Mouse (Mus musculus): ENCODE data around the gene C130026I21Rik.
"Not testable (repeated sequence)": the region's sequence is repeated elsewhere in the genome, so short reads cannot be mapped to it uniquely, and the experiment has no call there.

C130026I21Rik gene

DNA sequence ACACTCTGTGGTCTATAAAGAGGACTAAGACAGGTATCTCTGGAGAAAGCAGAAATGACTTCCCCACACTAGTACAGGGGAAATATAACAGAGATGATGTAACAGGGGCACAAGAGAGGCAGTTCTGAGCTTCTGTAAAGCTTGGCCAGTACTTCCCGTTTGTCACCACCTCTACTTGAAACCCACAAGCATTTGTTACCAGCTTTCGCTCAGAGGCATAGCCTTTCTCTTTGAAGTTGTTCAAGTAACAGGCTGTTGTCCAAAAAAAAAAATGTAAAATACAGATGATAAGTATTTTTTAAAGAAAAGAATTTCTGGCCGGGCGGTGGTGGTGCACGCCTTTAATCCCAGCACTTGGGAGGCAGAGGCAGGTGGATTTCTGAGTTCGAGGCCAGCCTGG is 236.8 kb downstream of the C130026I21Rik start:
- DNase-seq (ENCODE audit: low read depth, low spot score): not testable (repeated sequence)

DNA sequence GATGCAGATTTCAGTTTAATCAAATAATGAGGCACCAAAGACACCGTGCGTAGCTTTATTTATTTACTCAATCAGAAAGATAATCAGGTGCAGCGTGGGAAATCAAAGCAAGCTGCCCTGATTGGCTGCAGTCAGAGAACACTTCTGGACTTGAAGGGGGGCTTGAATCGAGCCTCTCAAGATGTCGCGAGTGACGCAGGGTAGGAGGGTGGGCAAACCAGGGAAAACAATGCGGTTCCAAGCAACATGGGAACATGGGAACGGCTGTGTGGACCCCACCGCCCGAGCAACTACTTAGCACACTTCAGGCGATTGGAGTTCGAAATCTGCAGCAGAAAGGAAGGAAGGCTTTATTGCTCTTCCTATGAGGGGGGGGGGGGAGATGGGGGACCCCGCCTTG is 240.2 kb downstream of the C130026I21Rik start:
- not testable (repeated sequence) for DNase-seq (ENCODE audit: low read depth, low spot score)

DNA sequence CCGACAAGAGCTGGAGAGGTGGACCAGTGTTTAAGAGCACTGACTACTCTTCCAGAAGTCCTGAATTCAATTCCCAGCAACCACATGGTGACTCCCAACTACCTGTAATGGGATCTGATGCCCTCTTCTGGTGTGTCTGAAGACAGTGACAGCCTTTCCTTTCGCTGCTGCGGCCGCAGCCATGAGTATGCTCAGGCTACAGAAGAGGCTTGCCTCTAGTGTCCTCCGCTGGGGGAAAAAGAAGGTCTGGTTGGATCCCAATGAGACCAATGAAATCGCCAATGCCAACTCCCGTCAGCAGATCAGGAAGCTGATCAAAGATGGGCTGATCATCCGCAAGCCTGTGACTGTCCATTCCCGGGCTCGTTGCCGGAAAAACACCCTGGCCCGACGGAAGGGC is 258.4 kb downstream of the C130026I21Rik start:
- DNase-seq (ENCODE audit: low read depth, low spot score): not testable (repeated sequence)

DNA sequence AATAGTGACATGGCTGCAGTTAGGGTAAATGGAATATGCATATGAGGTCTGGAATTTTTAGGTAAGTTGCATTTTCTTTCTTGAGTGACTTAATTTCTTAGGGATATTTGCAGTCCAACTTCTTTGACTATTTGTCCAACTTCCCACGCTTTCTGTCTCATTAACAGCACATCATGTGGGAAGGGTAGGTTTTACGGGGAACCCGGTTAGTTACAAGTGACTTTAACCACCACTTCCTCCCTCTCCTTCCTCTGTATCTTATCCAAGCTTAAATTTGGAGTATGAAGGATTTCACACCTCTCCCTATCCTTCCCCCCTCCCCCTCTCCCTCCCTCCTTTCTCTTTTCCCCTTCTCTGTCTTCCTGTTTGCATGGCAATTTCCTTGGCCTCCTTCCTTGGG is 259.4 kb downstream of the C130026I21Rik start:
- not testable (repeated sequence) for DNase-seq (ENCODE audit: low read depth, low spot score)

DNA sequence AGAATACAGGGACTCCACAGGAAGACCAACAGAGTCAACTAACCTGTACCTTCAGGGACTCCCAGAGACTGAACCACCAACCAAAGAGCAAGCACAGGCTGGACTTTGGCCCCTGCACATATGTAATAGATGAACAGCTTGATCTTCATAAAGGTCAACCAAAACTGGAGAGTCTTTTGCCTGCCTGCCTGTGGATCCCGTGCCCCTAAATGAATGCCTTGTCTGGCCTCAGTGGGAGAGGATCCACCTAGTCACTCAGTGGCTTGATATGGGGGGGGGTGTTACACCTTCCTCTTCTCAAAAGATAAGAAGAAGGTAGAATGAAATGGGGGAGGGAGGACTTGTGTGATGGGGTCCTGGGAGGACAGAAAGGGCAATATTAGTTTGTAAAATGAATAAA is 262.6 kb downstream of the C130026I21Rik start:
- not testable (repeated sequence) for DNase-seq (ENCODE audit: low read depth, low spot score)

DNA sequence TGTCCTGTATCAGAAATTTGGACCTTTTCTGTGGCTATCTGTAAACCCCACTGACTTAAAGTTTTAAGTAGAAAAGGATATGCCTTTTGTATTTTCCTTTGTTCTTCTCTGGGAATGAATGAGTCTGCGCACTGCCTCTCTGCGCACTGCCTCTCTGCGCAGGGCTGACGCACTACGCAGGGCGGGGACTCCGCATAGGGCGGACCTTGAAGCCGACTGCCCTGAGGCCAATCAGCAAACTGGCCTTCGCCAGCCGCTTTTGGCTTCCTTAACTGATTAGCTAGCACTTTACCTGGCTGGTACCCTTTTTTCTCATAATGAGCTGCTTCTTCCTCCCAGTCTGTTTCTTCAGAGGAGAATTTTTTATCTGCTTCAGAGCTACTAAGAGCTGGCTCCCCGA is 271.1 kb downstream of the C130026I21Rik start:
- not testable (repeated sequence) for DNase-seq (ENCODE audit: low read depth, low spot score)

DNA sequence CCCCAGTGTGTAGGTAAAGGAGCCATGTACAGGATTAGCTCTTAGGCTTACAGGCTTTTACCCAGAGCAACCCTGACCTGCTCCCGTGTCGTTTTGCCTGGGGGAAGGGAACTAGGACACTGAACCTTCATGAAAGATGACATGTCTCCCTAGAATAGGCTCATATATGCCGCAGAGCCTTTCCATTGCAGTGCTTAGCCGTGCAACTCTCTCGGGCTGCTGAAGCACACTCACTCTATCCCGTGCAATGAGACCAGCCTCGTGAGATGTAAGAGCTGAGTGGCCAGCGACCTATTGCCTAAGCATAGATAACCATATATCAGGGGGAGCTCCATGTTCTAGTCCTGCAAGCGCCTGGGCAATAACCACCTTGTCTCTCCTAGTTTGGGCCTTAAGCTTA is 274.1 kb downstream of the C130026I21Rik start:
- not testable (repeated sequence) for DNase-seq (ENCODE audit: low read depth, low spot score)

DNA sequence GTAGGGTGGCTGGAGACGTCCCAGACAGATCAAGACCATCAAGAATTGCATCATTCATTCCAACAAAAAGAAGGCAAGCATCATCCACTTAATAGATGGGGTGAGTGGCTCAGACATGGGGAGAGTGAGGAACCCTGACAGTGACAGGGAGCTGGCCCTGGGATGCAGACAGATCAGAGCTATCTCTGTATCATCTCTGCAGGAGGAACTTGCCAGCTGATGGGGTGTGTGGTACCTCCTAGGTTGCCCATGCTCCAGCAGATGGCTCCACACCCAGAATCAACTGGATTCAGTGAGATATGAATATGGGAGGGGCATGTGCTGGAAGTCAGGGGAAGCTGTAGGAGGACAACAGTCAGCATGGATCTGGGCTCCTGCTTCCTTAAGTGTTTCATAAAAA is 275.9 kb downstream of the C130026I21Rik start:
- DNase-seq (ENCODE audit: low read depth, low spot score): not testable (repeated sequence)

DNA sequence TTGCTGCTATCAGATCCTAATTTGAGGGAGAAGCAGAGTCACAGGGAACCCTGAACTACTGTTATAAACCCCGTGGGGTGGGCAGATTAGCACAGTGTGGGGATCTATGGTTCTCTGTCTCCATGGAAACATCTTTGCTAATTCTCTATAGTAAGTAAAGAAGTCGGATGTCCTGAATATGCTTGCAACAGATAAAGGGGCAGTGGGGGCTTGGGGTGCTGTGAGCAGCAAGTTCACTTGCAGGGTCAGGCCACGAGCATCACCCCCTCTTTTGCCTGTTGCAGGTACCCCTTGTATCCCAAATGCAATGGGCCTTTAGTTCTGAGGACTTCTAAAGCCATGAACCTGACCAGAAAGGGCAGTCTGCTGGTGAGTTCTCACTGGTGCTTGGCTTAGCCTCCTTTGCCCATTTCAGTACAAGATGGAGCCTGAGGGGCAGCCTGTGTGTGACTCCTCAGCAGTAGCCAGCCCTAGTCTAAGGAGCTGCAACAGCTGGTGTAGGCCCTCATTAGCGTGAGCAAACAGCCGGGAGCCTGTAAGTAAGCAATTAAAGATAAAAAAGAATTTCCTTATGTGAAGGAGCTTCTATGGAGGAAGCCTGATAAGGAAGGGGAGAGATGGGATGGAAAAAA is 276.6 kb downstream of the C130026I21Rik start:
- not testable (repeated sequence) for DNase-seq (ENCODE audit: low read depth, low spot score)

DNA sequence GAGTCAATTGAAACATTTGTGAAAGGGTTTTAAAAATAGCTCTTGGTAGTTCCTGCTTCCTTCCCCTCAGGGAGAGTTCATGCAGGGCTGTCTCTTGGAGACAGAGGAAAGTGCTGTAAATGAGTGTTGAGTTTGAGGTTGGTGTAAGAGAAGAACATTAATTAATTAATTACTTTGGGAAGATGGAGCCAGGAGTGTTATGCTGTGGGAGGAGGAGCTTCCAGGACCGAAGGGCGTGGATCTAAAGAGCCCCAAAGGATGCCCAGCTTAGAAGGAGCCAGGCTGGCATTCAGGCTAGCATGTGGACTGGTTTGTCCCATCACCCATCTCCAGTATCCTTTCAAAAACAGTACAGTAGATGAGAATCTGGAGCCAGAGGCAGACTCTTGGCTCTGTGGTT is 277.1 kb downstream of the C130026I21Rik start:
- not testable (repeated sequence) for DNase-seq (ENCODE audit: low read depth, low spot score)

DNA sequence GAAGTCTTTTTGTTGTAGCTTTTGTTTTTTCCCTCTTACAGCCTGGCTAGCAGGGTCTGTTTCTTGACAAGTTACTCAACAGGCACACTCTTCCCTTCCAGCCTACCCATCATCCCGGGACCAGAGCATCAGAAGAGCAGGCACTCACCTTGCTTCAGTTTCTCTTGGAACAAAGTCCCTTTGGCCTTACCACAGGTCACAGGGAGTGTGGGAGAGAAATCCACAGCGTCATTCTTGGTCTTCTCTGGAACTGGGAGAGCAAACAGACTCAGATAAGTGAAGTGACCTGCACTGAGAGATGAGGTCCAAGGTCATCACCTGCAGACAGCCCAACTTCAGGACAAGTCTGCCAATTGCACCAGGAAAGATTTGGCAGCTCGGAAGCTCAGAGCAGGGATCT is 277.5 kb downstream of the C130026I21Rik start:
- DNase-seq (ENCODE audit: low read depth, low spot score): not testable (repeated sequence)

DNA sequence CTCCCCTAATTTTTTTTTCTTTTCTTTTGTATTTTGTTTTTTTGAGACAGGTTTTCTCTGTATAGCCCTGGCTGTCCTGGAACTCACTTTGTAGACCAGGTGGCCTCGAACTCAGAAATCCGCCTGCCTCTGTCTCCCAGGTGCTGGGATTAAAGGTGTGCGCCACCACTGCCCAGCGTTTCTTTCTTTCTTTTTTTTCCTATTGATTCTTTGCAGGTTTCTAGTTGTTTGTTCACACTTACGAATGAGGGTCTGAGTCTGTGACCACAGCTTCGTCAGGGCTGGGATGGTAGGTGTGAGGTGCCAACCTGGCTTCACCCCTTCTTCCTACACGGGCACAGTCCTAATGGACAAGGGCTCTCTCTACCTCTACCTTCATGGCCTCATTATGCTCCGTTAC is 281.3 kb downstream of the C130026I21Rik start:
- not testable (repeated sequence) for DNase-seq (ENCODE audit: low read depth, low spot score)

DNA sequence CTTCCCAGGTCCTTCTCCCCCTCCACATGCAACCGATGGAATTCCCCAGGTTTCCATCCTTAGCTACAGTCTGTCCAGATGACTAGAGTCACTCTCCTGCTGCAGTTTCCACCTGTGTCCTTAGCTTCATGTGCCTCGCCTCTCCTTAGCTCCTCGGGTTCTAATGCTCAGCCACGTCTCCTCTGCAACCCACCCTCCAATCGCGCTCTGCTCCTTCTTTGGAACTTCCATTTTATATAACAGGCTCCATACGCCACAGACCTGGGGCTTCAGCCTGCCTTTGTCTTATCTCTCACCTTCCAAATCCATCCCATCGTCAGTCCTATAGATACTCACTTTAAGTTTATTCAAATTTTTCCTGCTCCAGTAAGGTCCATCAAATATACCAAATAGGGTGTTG is 282.6 kb downstream of the C130026I21Rik start:
- not testable (repeated sequence) for DNase-seq (ENCODE audit: low read depth, low spot score)

DNA sequence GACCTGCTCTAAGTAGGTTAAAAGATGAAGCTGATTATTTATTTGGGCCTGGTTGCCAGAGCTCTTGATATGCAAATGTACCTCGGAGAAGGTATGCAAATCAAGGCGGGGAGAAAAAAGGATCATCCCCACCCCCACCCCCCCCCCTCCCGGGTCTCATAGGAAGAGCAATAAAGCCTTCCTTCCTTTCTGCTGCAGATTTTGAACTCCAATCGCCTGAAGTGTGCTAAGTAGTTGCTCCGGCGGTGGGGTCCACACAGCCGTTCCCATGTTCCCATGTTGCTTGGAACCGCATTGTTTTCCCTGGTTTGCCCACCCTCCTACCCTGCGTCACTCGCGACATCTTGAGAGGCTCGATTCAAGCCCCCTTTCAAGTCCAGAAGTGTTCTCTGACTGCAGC is 308.6 kb downstream of the C130026I21Rik start:
- DNase-seq (ENCODE audit: low read depth, low spot score): not testable (repeated sequence)

DNA sequence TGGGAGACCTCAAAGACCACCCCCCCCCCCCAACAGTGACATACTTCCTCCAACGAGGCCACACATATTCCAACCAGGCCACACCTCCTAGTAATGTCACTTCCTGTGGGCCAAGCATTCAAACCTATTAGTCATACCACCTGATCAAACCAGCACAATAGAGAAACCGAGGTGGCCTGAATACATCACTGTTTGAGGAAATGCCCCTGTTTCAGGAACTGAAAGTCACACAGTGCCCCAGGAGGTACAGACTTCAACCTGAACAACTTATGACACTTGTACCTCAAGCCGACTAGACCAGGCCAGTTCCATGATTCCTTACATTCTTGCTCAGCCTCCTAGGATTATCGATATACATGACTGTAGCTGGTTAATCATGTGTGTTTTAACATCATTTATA is 312.7 kb downstream of the C130026I21Rik start:
- not testable (repeated sequence) for DNase-seq (ENCODE audit: low read depth, low spot score)

DNA sequence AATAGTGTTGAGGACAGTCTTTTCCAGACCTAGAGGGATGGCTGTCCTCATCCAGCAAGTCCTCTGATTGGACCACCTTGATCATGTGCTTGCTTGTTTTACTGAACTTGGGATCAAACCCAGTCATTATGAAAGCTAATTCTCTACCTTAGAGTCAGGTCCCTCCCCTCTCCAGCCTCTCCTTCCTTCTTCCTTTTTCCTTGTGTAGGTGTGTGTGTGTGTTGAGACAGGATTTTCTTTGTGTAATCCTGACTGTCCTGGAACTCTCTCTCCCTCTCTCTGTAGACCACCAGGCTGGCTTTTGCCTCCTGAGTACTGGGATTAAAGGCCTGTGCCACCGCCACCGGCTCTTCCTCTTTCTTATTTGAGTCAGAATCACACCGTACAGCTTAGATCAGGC is 313.6 kb downstream of the C130026I21Rik start:
- DNase-seq (ENCODE audit: low read depth, low spot score): not testable (repeated sequence)

DNA sequence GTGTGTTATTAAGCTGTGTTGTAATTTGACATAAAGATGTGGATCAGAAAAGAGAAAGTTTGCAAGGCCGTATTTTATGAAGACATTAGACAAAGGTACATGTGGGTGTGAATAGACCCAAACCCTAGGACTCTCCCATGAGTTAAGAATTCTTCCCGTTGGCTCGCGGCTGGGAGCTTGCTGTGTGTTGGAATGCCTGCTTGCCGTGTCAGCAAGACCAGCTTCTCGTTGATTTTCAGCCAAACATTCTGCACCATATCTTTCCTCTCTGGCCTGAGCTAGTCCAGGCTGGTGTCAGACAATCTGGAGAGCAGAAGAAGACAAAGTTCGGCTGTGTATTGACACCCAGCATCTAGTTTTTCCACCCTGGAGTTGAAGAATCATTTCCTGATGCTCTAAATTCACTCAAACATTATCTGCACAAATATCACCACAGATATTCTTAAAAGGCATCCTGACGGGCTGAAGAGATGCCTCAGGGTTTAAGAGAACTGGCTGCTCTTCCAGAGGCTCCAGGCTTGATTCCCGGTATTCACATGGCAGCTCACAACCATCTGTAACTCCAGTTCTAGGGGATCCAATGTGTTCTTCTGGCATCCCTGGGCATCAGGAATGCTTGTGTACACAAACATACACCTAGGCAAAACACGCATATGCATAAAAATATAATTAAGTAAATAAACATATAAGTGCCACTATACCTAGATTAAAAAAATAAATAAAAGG is 317.7 kb downstream of the C130026I21Rik start:
- no peak for DNase-seq (ENCODE audit: low read depth, low spot score)

DNA sequence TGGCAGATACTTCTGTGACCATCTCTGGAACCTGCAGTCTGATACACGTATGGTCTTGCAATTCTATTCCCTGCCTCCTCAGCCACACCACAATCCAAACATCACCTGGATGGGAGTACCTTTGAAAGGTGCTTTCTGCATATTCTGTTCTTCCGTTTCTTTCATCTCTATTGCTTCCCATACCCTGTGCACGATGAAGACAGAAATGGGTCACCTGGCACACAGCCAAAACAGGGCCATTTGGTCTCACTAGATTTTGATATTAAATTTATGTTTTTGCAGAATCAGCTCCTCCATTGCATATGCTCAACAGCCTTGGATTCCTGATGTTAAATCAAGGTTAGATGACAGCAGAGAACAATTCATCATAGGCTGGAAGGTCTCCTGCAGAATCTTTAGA is 318.8 kb downstream of the C130026I21Rik start:
- DNase-seq (ENCODE audit: low read depth, low spot score): no peak

DNA sequence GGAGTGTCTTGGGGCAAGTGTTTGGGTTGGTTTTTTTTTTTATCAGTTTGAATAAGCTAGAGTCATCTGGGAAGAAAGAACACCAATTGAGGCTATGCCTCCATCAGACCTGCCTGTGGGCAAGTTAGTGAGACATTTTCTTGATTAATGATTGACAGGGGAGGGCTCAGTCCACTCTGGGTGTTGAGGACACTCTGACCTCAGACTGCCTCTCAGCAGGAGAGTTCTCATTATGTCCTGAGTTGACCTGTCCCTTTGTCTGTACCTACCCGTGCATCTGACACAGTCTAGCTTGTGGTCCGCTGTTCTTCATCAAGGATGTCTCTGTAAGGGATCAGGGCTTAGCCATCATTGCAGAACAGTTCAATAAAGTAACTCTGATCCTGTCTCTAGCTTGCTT is 323.0 kb downstream of the C130026I21Rik start:
- DNase-seq (ENCODE audit: low read depth, low spot score): no peak

DNA sequence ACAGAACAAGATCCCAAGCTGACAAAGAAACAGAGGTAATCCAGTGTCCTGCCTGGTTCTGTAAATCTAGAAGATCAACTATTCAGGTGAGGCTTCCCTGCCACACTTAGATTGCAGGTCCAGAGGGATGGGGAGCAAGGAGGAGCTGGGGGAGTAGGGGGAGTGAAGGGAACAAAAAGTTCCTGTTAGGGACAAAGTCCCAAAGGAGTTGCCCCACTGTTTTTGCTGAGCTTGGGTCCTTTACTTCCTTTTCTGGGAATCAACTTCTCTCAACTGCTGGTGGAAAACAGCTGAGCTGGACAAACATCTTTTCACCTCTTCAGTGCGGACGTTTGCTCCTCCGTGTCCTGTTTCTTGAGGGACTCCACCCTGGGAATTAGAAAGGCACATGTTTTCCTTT is 324.4 kb downstream of the C130026I21Rik start:
- DNase-seq (ENCODE audit: low read depth, low spot score): no peak

DNA sequence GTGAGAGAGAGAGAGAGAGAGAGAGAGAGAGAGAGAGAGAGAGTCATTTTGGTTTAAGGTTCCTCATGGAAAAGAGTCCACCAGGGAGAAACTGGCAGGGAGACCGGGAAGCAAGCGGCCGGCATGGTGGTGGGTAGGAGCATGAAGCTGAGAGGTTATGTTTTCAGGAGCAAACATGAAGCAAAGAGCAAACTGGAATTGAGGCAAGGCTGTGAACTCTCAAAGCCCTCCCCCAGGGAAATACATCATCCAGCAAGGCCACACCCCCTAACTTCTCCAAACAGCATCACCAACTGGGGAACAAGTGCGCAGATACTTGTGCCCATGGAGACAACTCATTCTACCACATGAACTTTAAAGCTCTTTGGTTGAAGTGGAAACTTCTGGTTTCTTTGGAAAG is 326.8 kb downstream of the C130026I21Rik start:
- no peak for DNase-seq (ENCODE audit: low read depth, low spot score)
